Mouse (Mus musculus) spleen, postnatal 10 days (tissue): ENCODE measurements around the gene 1110059E24Rik.
A peak's percentile ranks its signal among the peaks of the same experiment; 100 is the strongest.

Experiments used
- DNase-seq, 2 experiments: peaks; one replicate each; pipeline ENCODE4 v3.0.0; 2021 to 2022; ENCODE audit warnings: low spot score in 2 of 2

Gene 1110059E24Rik

GRCm38 (mm10) chr19:21577443-21577842 lies 75.3 kb downstream of the 1110059E24Rik start:
- DNase-seq = no peak

GRCm38 (mm10) chr19:21571986-21572385 lies 80.8 kb downstream of the 1110059E24Rik start:
- DNase-seq = no peak

DNA sequence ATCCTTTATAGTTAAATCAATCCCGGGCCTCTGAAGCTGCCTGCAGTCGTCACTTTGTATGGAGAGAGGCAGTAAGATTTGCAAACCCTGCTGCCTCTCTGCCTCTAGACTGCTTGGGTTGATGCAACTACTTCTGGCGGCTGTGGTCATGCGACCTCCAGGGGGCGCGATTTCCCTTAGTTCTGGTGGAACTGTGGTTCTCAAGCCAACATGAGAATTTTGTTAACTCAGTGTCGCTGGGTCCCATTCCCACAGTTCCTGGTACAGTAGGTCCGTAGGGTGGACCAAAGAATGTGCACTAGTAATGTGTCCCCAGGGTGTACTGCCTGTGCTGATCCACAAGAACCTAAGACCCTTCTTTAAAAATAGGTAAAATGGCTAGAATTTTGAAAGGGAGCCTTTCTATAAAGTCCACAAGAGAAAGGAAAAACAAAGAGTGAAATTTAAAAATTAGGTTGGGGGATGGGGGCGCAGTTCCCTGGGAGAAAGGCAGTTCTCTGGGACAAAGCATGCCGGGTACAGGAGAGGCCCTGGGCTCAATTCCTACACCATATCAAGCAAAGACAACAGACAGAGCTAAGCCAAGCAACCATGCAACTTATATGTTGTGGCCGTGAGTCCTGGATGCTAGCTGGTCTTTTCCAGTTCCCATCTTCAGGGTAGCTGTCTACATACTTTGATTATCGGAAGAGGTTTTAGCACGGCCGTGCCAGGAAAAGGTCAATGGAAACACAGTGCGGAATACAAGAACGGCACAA lies 81.4 kb downstream of the 1110059E24Rik start:
- DNase-seq = peak; percentile 81 to 93

DNA sequence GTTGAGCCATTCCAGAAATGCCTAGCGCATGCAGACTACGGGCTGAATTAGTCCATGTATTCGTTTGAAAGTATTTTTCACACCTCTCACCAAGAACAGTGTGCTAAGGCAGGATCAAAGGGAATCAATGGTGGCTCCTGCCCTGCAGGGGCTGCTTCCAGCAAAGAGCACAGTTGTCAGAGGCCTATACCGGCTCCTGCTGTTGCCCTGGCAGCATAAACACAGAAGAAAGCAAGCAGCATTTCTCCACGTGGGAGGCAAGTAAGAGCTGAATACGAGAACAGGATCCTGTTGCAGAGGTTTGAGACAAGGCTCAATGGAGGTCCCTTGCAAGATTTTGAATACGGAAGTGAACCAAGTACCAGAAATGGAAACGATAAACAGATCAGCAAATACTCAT lies 82.0 kb downstream of the 1110059E24Rik start:
- DNase-seq = no peak

DNA sequence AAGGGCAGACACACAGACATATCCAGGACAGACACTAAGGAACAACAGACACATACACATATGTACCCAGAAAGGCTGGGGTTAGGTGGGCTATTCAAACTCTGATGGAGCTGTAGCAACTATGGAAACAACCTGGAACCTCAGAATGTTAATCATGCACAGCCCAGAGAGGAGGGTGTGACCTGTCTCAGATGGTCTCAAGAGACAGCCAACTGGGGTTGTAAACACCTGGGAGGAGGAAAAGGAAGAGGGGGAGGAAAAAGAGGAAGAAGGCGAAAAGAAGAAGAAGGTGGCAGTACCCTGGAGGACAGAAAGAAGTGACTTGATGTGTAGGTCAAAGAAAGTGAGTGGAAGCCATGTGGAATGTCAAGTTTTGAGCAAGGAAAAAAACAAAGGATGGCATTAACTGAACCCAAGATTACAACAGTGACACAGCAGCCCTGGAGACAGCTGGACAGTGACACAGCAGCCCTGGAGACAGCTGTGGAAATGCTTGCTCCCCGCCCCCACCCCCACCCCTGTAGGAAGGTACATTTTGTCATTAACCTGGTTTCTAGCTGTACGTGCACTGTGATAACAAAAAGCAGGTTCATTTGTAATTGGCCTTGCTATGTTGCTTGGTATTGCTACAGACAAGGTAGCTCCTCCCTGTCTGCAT lies 84.1 kb downstream of the 1110059E24Rik start:
- DNase-seq = peak in 1 of 2 experiments; percentile 33

- no peak for DNase-seq
These were observed 84.8 kb downstream of the 1110059E24Rik start for GRCm38 (mm10) chr19:21567933-21568332.

DNA sequence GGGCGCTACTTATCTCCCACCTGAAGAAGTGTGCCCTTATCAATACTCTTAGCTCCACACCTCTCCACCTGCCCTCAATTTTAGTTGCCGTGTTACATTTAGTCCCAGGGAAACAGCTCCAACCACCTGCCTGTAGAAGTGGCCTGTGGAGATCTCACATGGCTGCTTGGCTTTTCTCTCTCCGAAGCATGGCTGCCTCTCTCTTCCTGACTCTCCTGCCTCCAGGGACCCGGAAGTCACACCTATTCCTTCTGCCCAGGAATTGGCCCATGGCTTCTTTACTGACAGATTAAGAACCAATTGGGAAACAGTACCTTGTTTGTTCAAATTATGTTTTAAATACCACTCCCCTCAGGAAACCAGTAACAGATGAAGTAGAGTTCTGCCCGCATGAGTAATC lies 86.3 kb downstream of the 1110059E24Rik start:
- no peak for DNase-seq

- no peak for DNase-seq
These were observed 88.3 kb downstream of the 1110059E24Rik start for GRCm38 (mm10) chr19:21564461-21564797.

- peak; percentile 66 to 83 for DNase-seq
These were observed 88.9 kb downstream of the 1110059E24Rik start for GRCm38 (mm10) chr19:21563789-21564460.

DNA sequence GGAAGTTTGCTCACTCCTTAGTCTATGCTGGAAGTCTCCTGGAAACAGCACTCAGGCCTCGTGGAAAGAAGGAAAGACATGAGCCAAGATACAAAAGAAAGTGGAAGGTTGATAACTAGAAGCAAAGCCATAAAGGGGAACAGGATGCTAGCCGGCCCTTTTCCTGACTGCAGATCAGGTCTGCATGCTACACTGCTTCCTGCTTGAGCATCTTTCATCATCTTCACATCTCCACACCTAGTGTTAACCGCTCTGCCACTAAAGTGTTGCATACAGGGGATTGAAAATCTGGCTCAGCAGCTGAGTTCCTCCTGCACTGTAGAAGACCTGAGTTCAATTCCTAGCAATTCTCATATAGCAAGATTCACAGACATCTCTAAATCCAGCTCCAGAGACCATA lies 89.8 kb downstream of the 1110059E24Rik start:
- no peak for DNase-seq

GRCm38 (mm10) chr19:21552801-21553200 lies 100.0 kb downstream of the 1110059E24Rik start:
- DNase-seq = no peak

DNA sequence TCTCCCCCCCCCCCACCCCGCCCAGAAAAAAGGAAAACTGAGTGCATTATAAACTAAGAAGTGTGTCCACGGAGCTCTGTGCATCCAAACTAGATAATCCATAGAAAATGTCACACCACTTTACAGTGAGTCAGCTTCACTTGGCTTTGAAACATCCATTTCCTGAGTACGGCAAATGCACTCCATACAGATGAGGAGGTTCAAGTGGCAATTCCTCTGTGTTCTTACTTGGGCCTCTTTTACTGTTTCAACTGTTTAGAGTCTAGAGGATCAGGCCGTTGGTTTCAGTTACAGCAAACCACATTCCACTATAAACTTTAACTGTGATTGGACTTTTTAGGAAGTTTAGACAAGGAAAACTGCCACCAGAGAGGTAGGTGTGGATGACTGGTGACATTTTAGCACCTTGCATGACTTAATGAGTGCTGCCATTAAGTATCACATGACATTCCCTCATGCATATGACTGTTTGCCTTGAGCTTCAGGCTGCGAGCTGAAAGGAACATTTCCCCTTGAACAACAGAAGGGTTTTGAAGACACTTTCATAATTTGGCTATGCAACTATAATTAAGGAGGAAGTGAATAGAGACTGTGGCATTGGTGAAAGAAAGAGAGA lies 100.7 kb downstream of the 1110059E24Rik start:
- no peak for DNase-seq

- DNase-seq = no peak
These were observed 103.1 kb downstream of the 1110059E24Rik start for GRCm38 (mm10) chr19:21549713-21550112.

- no peak for DNase-seq
These were observed 103.8 kb downstream of the 1110059E24Rik start for GRCm38 (mm10) chr19:21548947-21549346.

GRCm38 (mm10) chr19:21537125-21537524 lies 115.7 kb downstream of the 1110059E24Rik start:
- no peak for DNase-seq
